Mouse (Mus musculus): ENCODE data around the gene Shtn1.

DNA sequence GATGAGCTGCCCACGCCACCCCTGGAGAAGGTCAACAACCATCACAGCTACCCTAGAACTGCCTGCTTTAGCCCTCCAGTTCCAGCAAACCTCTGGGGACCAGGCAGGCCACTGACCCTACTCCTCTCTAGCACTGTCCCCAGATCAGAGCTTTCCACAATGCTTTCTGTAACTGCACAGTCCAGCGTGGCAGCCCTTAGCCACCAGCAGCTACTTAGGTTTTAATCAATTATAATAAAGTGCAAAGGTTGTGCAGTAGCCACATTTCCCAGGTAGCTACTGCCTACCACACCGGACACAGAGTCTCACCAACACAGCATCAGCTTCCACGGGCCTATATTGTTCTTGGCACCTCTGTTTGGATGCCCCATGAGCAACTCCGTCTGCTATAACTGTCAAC, 11.3 kb downstream of the Shtn1 start:
- no peak for TF ChIP-seq CTCF (IDR thresholded peaks at IDR 0.05; ENCODE audit: insufficient read depth, low read length)
- TF ChIP-seq POLR2A (IDR thresholded peaks at IDR 0.05; ENCODE audit: borderline replicate concordance, extremely low read depth, low read depth, low read length) = no peak

All from lung, adult 2 months (tissue).